Mouse (Mus musculus): Measurements from ENCODE around the gene Ngly1. TPM values are rescaled to one million over a fixed set of nuclear protein-coding genes. Genes with fewer than 3 reads are reported as not detected.

Ngly1 gene
- polyA plus RNA-seq, 1 experiment from 2014 or later: 45.3 TPM

DNA sequence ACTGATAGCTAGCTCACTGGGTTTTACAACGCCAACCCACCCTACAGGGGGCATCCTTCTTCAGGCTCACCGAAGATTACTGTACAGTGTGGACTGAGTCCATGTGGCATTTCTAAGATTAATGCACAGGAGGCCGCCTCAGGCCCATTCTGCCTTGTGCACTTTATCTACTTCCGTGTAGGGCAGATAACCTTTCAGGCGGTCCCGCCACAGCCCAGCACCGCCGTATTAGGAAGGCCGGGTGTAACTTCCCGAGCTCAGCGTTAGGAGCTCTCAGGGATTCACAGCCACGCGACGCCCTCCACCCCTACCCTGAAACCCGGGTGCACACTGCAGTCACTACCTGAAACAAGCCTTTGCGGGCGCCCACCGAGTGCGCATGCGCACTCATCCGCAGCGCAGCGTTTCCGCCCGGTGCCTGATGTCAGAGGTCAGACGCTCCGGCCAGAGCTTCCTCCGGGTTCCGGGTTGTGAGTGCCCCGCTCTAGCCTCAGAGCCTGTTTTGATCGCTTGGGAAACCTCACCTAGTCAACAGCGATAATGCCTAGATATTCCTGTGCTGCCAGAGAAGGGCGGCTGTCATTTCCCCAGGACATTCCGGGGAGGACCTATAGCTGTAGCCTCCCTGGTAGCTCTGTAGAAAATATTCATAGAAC, 6.0 kb upstream of the Ngly1 start:
- H3K27me3 ChIP-seq: no peaks in the 10 kb centered on the region
- H3K9me3 ChIP-seq: no peaks in the 10 kb centered on the region
- 3% methylated on average over 34 of the region's 34 CpGs for WGBS
- peak overlapping the region; percentile 60 for H3K4me3 ChIP-seq
- H3K9ac ChIP-seq: peak overlapping the region; percentile 58
- H3K4me2 ChIP-seq: peak overlapping the region; percentile 66
- H3K27ac ChIP-seq: peak overlapping the region; percentile 77
- ATAC-seq (ENCODE audit: insufficient number of reproducible peaks, low FRiP score, low TSS enrichment, low read depth): peak; percentile 70
- no peaks in the 10 kb centered on the region for H3K36me3 ChIP-seq
- H3K4me1 ChIP-seq: peaks cover 8% of the 10 kb centered on the region

DNA sequence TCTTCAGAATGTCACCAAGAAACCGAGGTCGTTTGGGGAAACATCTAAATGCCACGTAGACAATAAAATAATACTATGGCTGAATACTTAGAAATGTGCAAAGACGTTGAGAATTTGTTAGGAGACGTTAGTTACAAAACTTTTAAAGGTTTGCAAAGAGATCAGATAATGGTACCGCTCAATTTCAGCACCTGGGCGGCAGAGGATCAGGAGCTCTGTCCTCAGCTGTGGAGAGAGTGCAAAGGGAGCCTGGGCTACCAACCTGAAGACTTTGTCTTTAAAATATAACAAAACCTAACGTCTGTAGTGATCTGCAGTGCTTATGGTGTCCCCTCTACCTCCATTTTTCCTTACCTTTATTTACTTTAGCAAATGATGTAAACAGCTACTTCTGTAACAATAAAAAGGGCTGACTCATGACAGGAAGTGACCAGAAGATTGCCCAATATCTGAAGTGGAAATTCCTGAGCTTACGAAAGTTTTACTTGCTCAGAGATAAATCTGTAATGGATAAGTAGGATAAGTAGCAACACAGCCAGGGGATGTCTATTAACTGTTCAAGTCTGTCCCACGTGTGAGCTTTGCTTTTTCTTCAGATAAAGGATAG, 5.4 kb upstream of the Ngly1 start:
- H3K36me3 ChIP-seq: no peaks in the 10 kb centered on the region
- H3K9me3 ChIP-seq: no peaks in the 10 kb centered on the region
- H3K4me2 ChIP-seq: peak overlapping the region; percentile 66
- H3K4me3 ChIP-seq: peak overlapping the region; percentile 60
- H3K27ac ChIP-seq: peak overlapping the region; percentile 77
- H3K27me3 ChIP-seq: no peaks in the 10 kb centered on the region
- ATAC-seq (ENCODE audit: insufficient number of reproducible peaks, low FRiP score, low TSS enrichment, low read depth): no peak
- H3K4me1 ChIP-seq: peaks cover 15% of the 10 kb centered on the region
- 20% methylated on average over 10 of the region's 10 CpGs for WGBS
- H3K9ac ChIP-seq: peak overlapping the region; percentile 58

DNA sequence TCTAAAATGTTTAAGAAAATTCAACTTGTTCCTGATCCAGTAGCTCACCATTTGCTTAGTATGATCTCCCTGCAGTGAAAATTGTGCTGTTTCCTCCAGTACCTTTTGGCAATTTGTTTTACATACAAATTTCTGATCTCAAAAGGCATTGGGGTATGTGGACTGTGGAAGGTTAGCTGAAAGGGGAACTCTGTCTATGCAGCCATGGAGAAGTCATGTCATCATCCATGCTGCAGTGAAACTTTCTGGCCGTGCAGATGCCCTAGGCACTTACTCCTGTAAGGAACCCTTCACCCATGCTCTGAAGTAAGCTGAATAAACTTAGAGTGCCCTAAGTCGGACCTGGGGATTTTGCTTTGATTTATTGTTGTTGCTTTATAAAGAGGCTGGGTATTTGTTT, 4.7 kb upstream of the Ngly1 start:
- H3K4me3 ChIP-seq: no peak overlapping the region
- no peaks in the 10 kb centered on the region for H3K27me3 ChIP-seq
- H3K4me2 ChIP-seq: no peak overlapping the region
- no peaks in the 10 kb centered on the region for H3K9me3 ChIP-seq
- H3K36me3 ChIP-seq: no peaks in the 10 kb centered on the region
- H3K4me1 ChIP-seq: peaks cover 15% of the 10 kb centered on the region
- no peak for ATAC-seq (ENCODE audit: insufficient number of reproducible peaks, low FRiP score, low TSS enrichment, low read depth)
- WGBS: 57% methylated on average over 2 of the region's 2 CpGs
- H3K27ac ChIP-seq: no peak overlapping the region
- H3K9ac ChIP-seq: no peak overlapping the region

DNA sequence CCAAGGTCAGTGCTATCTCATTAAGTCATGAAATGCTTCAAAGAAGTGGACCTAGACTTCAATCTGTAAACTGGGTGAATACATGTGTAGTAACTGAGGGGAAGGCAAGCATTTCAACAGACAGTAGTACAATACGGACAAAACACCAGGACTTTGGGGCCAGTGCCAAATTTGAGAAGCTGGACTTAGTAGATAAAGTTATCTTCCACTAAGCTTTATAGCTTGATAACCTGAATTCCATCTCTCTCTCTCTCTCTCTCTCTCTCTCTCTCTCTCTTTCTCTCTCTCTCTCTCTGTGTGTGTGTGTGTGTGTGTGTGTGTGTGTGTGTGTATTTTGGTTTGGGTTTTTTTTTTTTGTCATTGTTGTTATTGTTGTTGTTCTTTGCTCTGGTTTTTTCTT, 4.0 kb upstream of the Ngly1 start:
- no peaks in the 10 kb centered on the region for H3K27me3 ChIP-seq
- H3K4me2 ChIP-seq: no peak overlapping the region
- H3K4me1 ChIP-seq: peaks cover 15% of the 10 kb centered on the region
- ATAC-seq (ENCODE audit: insufficient number of reproducible peaks, low FRiP score, low TSS enrichment, low read depth): no peak
- no peak overlapping the region for H3K27ac ChIP-seq
- H3K4me3 ChIP-seq: no peak overlapping the region
- no peaks in the 10 kb centered on the region for H3K36me3 ChIP-seq
- H3K9ac ChIP-seq: no peak overlapping the region
- no peaks in the 10 kb centered on the region for H3K9me3 ChIP-seq
- WGBS: 63% methylated on average over 1 of the region's 1 CpGs

DNA sequence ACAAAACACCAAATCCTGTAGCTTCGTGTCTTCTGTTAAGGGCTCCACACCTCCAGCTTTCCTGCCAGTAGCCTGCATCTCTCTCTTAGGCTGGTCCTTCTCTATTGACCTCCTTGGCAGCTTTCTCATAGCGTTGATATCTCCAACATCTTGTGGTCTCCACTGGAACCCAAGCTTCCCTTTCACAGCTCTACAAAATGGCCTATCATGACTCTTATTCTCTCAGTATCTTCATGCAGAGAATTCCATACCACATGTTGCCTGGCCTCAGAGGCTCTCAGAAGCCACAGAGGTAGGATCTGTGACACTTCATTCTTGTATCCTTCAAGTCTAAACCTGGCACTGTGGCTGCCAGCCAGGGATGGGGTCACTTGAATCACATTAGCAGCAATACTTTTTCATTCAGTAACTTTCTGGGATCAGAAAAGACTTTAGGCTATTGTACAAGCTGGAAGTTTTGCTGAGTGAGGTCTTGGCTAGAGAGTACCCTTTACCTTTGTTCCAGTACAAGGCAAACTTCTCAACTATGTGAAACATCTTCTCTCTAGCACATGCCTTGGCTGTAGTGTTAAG, 2.7 kb upstream of the Ngly1 start:
- 91% methylated on average over 2 of the region's 2 CpGs for WGBS
- Histone ChIP-seq H3K9me3 (no peaks in the 10 kb centered on the region), H3K27me3 (no peaks in the 10 kb centered on the region)

DNA sequence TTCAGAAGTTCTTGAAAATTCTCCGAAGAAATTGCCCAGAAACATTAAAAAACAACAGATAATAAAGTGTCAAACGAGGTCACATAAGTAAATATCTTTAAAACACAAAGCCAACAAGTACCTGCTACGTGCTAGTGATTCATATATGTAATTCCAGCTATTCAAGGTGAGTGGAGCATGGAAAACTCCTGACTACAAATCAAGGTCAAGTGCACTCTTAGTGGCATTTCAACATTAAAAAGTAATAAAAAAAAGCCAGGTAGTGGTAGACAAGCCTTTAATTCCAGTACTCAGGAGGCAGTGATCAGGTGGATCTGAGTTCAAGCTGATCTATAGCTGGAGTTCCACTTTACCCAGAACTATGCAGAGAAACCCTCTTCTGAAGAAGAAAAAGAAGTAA, 945 bp upstream of the Ngly1 start:
- 76% methylated on average over 3 of the region's 3 CpGs for WGBS
- no peak overlapping the region for H3K27ac ChIP-seq
- H3K4me2 ChIP-seq: peak overlapping the region; percentile 56
- no peaks in the 10 kb centered on the region for H3K36me3 ChIP-seq
- 0 out of 2 replicates have a peak overlapping the region, but pooled peaks have one; percentile 74 for H3K4me3 ChIP-seq
- peaks cover 10% of the 10 kb centered on the region; the same call in 1 of the 2 replicates for H3K4me1 ChIP-seq
- no peaks in the 10 kb centered on the region for H3K9me3 ChIP-seq
- H3K9ac ChIP-seq: no peak overlapping the region
- no peaks in the 10 kb centered on the region for H3K27me3 ChIP-seq
- ATAC-seq (ENCODE audit: insufficient number of reproducible peaks, low FRiP score, low TSS enrichment, low read depth): no peak

More for the DNA sequence above, 2.7 kb upstream of the Ngly1 start:
- H3K4me3 ChIP-seq: no peak overlapping the region
- ATAC-seq (ENCODE audit: insufficient number of reproducible peaks, low FRiP score, low TSS enrichment, low read depth): no peak
- no peak overlapping the region for H3K9ac ChIP-seq
- no peak overlapping the region for H3K4me2 ChIP-seq
- no peak overlapping the region for H3K27ac ChIP-seq
- no peaks in the 10 kb centered on the region for H3K36me3 ChIP-seq
- peaks cover 15% of the 10 kb centered on the region for H3K4me1 ChIP-seq

DNA sequence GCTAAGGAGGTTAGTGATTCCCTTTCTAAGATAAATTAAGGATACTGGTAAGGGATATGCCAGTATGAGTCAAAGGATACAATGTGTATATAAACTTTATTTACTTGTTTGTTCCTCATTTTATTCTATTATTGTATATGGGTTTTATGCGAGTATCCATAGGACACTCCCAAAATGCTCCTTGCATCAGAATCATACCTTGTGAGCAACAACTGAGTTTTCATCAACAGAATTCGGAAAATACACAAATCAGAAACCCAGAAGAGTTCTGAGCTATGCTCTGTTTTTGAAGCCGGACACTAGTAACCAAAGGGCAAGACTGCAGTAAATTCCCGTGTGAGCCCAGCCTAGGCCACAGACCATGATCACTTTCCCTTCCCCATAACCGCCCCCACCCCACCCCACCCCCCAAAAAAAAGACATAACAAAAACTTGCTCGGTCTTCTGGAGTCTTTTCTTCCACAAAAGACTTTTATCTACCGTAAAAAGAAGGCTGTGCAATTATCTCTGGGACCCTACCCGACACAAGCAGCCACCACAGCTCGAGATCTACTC, 400 bp upstream of the Ngly1 start:
- Histone ChIP-seq H3K27ac (peak overlapping the region; percentile 89; the same call in 1 of the 2 replicates), H3K4me2 (peak overlapping the region; percentile 56), H3K36me3 (no peaks in the 10 kb centered on the region), H3K9ac (peak overlapping the region; percentile 88), H3K4me1 (peaks cover 9% of the 10 kb centered on the region; the same call in 1 of the 2 replicates), H3K4me3 (peak overlapping the region; percentile 74), H3K9me3 (no peaks in the 10 kb centered on the region), H3K27me3 (no peaks in the 10 kb centered on the region)
- 14% methylated on average over 9 of the region's 9 CpGs for WGBS
- no peak for ATAC-seq (ENCODE audit: insufficient number of reproducible peaks, low FRiP score, low TSS enrichment, low read depth)

DNA sequence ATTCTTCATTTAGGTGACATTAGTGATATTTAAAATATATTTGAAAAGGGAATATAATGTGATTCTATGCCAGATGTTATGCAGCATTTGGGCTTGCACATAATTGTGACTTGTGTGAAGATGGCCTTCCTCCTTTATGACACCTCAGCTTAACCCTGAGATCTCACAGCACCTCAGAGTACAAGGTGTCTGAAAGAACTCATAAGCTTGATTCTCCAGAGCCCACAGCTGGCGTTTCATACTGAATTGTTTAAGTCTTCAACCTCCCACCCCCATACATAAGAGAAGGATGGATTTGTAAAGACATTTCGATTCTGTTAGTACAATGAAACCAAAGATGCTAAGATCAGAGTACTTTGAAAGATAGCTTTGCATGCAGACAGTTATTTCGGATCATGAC, 1.0 kb downstream of the Ngly1 start:
- Histone ChIP-seq H3K36me3 (peaks cover 9% of the 10 kb centered on the region), H3K9me3 (no peaks in the 10 kb centered on the region), H3K27me3 (no peaks in the 10 kb centered on the region), H3K27ac (no peak overlapping the region), H3K4me2 (peak overlapping the region; percentile 56), H3K9ac (no peak overlapping the region), H3K4me1 (0 out of 2 replicates have a peak, but pooled peaks cover 7% of the 10 kb centered on the region), H3K4me3 (peak overlapping the region; percentile 74)
- no peak for ATAC-seq (ENCODE audit: insufficient number of reproducible peaks, low FRiP score, low TSS enrichment, low read depth)
- WGBS: 67% methylated on average over 3 of the region's 3 CpGs

DNA sequence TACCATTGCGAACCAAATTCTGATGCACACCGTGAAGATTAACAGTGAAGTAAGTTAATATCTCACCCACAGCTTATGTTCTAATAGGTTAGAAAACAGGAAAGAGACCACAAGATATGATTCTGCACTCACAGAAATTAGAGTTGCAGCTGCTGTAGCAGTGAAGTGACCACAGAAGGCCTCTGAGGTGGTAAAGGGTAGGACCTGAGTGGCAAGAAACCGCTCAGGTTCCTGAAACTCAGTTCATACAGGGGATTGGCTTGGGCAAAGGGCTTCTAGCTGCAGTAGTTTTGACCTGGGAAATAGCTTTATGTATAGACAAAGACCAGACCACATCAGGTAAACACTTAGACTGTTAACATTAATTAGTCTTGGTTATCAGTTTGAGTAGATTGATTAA, 6.7 kb downstream of the Ngly1 start:
- Histone ChIP-seq H3K4me1 (no peaks in the 10 kb centered on the region), H3K4me2 (no peak overlapping the region), H3K4me3 (no peak overlapping the region), H3K27ac (no peak overlapping the region), H3K9me3 (no peaks in the 10 kb centered on the region), H3K36me3 (peaks cover 35% of the 10 kb centered on the region), H3K9ac (no peak overlapping the region), H3K27me3 (no peaks in the 10 kb centered on the region)
- ATAC-seq (ENCODE audit: insufficient number of reproducible peaks, low FRiP score, low TSS enrichment, low read depth): no peak
- WGBS: 89% methylated on average over 3 of the region's 3 CpGs

DNA sequence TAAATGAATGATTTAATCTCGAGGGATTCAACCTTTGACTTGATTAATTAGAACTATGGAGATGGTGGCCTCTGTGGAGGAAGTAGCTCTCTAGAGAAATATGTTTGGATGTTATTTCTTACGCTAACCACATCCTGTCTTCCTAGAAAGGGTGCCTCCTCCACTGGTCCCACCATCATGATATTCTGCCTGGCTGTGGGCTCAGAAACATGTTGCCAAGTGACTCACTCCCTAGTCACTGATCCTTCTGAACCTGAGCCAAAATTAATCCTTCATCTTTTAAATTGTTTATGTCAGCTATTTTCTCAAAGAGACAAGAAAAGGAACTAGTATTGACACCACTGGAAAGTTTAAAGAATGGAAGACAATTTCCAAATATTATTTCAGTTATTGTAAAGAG, 7.1 kb downstream of the Ngly1 start:
- no peak overlapping the region for H3K4me3 ChIP-seq
- H3K9ac ChIP-seq: no peak overlapping the region
- no peaks in the 10 kb centered on the region for H3K9me3 ChIP-seq
- no peak for ATAC-seq (ENCODE audit: insufficient number of reproducible peaks, low FRiP score, low TSS enrichment, low read depth)
- 74% methylated on average over 2 of the region's 2 CpGs for WGBS
- H3K36me3 ChIP-seq: peaks cover 36% of the 10 kb centered on the region
- no peak overlapping the region for H3K4me2 ChIP-seq
- H3K27ac ChIP-seq: no peak overlapping the region
- H3K4me1 ChIP-seq: no peaks in the 10 kb centered on the region
- no peaks in the 10 kb centered on the region for H3K27me3 ChIP-seq

DNA sequence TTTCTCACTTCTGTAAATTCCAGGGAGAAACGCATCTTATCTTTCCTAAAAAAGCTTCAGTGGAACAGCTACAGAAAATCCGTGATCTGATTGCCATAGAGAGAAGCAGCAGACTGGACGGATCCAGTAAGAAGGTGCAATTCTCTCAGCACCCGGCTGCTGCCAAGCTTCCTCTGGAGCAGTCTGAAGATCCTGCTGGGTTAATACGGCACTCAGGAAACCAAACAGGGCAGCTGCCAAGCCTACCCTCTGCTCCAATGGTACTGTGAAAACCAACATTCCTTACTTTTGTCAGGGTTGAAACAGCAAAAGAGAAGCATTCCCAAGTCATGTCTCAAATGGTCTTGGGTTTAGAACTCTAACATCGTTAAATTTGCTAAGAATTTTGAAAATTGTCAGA, 11.5 kb downstream of the Ngly1 start:
- ATAC-seq (ENCODE audit: insufficient number of reproducible peaks, low FRiP score, low TSS enrichment, low read depth): no peak
- Histone ChIP-seq H3K9me3 (no peaks in the 10 kb centered on the region), H3K4me3 (no peak overlapping the region), H3K4me2 (no peak overlapping the region), H3K27me3 (no peaks in the 10 kb centered on the region), H3K36me3 (peaks cover 38% of the 10 kb centered on the region), H3K4me1 (no peaks in the 10 kb centered on the region), H3K9ac (no peak overlapping the region), H3K27ac (no peak overlapping the region)
- 74% methylated on average over 6 of the region's 6 CpGs for WGBS

DNA sequence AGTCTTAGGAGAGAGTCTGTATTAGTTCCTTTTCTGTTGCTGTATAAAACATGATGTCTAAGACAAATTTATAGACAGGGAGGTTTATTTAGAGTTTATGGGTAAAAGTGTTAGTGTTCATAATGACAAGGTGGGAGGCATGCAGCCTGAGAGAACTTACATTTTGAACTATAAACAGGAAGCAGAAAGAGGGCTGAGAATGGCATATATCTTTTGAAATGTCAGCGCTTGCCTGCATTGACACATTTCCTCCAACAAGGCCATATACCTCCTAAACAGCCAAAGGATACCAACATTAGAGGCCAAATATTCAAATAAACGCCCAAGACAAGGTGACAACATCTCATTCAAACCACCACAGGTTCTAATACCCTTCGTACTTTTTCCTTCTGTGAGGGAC, 12.8 kb downstream of the Ngly1 start:
- ATAC-seq (ENCODE audit: insufficient number of reproducible peaks, low FRiP score, low TSS enrichment, low read depth): no peak
- Histone ChIP-seq H3K9ac (no peak overlapping the region), H3K4me1 (no peaks in the 10 kb centered on the region), H3K36me3 (peaks cover 32% of the 10 kb centered on the region), H3K27me3 (no peaks in the 10 kb centered on the region), H3K4me3 (no peak overlapping the region), H3K9me3 (no peaks in the 10 kb centered on the region), H3K27ac (no peak overlapping the region), H3K4me2 (no peak overlapping the region)
- WGBS: 88% methylated on average over 3 of the region's 3 CpGs
